In the genomic region with DNA sequence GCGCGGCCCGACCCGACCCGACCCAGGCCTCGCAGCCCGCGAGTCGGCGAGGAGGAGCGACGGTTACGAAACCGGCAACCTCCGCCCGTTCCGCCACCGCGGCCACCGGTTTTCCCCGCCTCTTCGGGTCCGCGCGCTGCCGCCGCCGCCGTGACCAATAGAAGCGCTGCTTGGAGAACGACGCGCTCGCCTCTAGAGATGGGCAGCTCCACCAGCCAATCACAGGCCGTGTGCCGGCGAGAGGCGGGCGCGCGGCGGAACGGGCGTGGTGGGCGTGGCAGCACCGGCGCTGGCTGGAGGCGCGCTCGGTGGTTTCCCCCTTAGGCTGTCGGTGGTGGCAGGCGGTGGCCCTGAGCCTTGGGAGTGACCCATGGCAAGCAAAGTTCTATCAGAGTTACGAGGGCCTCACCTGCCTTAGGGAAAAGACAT, we compare ENCODE assay signal across 8 mouse cellular contexts. TPM values are rescaled to one million over a fixed set of nuclear protein-coding genes. Genes with fewer than 3 reads are reported as not detected.
DNase-seq lines count a peak whose midpoint lies in the region; ATAC-seq and TF ChIP-seq lines count a peak whose summit lies in the region.

A gene (minus strand): TSS at position 138 of the 429 bp plus-strand sequence.

- peak within 1 kb of the TSS; percentile 90 for H3K27ac ChIP-seq in forebrain, embryonic 14.5 days (ENCODE audit: low read depth, low read length)
- H3K27ac ChIP-seq in liver, embryonic 16.5 days (ENCODE audit: low read length): peak within 1 kb of the TSS; percentile 94
- peak within 1 kb of the TSS; percentile 84 for H3K27ac ChIP-seq in neural tube, embryonic 12.5 days
- peak within 1 kb of the TSS; percentile 94 for H3K27ac ChIP-seq in stomach, postnatal 0 days (replicated peaks)

- TF ChIP-seq CTCF in stomach, postnatal 0 days (IDR thresholded peaks at IDR 0.05; ENCODE audit: low read depth): no peak

- ATAC-seq in cerebellum, adult (ENCODE audit: insufficient number of reproducible peaks, low FRiP score, low TSS enrichment): peak; percentile 98
- ATAC-seq in forebrain, embryonic 14.5 days: peak; percentile 99
- peak; percentile 98 for ATAC-seq in liver, embryonic 16.5 days (ENCODE audit: low read depth)
- peak; percentile 100 for ATAC-seq in neural tube, embryonic 12.5 days (ENCODE audit: low FRiP score, low read depth)
- ATAC-seq in stomach, postnatal 0 days (ENCODE audit: low FRiP score, low TSS enrichment): peak; percentile 98

- under 1% methylated on average over 40 of the region's 53 CpGs for WGBS in forebrain, embryonic 14.5 days
- 1% methylated on average over 53 of the region's 53 CpGs for WGBS in large intestine, adult 2 months
- 0% methylated on average over 49 of the region's 53 CpGs for WGBS in liver, embryonic 16.5 days (ENCODE audit: insufficient replicate concordance)
- under 1% methylated on average over 53 of the region's 53 CpGs for WGBS in neural tube, embryonic 12.5 days
- WGBS in stomach, postnatal 0 days: under 1% methylated on average over 40 of the region's 53 CpGs

- H3K4me3 ChIP-seq in forebrain, embryonic 14.5 days (ENCODE audit: low read depth, low read length): peak within 1 kb of the TSS; percentile 90
- peak within 1 kb of the TSS; percentile 97 for H3K4me3 ChIP-seq in liver, embryonic 16.5 days (ENCODE audit: low read depth, low read length)
- peak within 1 kb of the TSS; percentile 97 for H3K4me3 ChIP-seq in neural tube, embryonic 12.5 days
- H3K4me3 ChIP-seq in stomach, postnatal 0 days (ENCODE audit: low read depth, low read length): peak within 1 kb of the TSS; percentile 91

- H3K27me3 ChIP-seq in forebrain, embryonic 14.5 days (replicated peaks; ENCODE audit: control insufficient read depth, insufficient read depth, low read length): no peaks in the 10 kb centered on the region
- no peaks in the 10 kb centered on the region for H3K27me3 ChIP-seq in liver, embryonic 16.5 days (ENCODE audit: control insufficient read depth, insufficient read depth, low read depth, low read length)
- H3K27me3 ChIP-seq in neural tube, embryonic 12.5 days (replicated peaks): no peaks in the 10 kb centered on the region
- H3K27me3 ChIP-seq in stomach, postnatal 0 days (ENCODE audit: control insufficient read depth, insufficient read depth, low read length): no peaks in the 10 kb centered on the region

- H3K9ac ChIP-seq in forebrain, embryonic 14.5 days (ENCODE audit: low read length): peak within 1 kb of the TSS; percentile 92
- H3K9ac ChIP-seq in liver, embryonic 16.5 days (ENCODE audit: low read depth, low read length): peak within 1 kb of the TSS; percentile 99
- peak within 1 kb of the TSS; percentile 92 for H3K9ac ChIP-seq in neural tube, embryonic 12.5 days
- H3K9ac ChIP-seq in stomach, postnatal 0 days (ENCODE audit: low read length): peak within 1 kb of the TSS; percentile 90

- intact Hi-C loops in heart, postnatal 10 days (cut with DNase I): loop anchor here (2.0 kb wide), 1 partner anchor 62 kb away; a partner anchor contains a TSS

- H3K9me3 ChIP-seq in forebrain, embryonic 14.5 days (replicated peaks; ENCODE audit: control insufficient read depth, low read length): no peaks in the 10 kb centered on the region
- H3K9me3 ChIP-seq in liver, embryonic 16.5 days (replicated peaks; ENCODE audit: control insufficient read depth, low read length): no peaks in the 10 kb centered on the region
- H3K9me3 ChIP-seq in neural tube, embryonic 12.5 days: no peaks in the 10 kb centered on the region
- H3K9me3 ChIP-seq in stomach, postnatal 0 days (ENCODE audit: control insufficient read depth, low read length): no peaks in the 10 kb centered on the region

- no peaks in the 10 kb centered on the region for H3K36me3 ChIP-seq in forebrain, embryonic 14.5 days (ENCODE audit: control insufficient read depth, insufficient read depth, low read length)
- H3K36me3 ChIP-seq in liver, embryonic 16.5 days (ENCODE audit: control insufficient read depth, insufficient read depth): no peaks in the 10 kb centered on the region
- H3K36me3 ChIP-seq in neural tube, embryonic 12.5 days: no peaks in the 10 kb centered on the region
- H3K36me3 ChIP-seq in stomach, postnatal 0 days (ENCODE audit: control insufficient read depth, insufficient read depth, low read length): no peaks in the 10 kb centered on the region

- DNase-seq in ES-CJ7 (ENCODE audit: low read depth, low spot score): peak; percentile 89
- DNase-seq in forebrain, embryonic 14.5 days (ENCODE audit: low spot score): peak; percentile 95
- DNase-seq in heart, postnatal 10 days: peak; percentile 98 to 99
- DNase-seq in large intestine, adult 2 months (ENCODE audit: low read depth, low spot score): peak; percentile 67
- DNase-seq in stomach, postnatal 0 days (ENCODE audit: low spot score): peak; percentile 97

- peaks cover 17% of the 10 kb centered on the region for H3K4me1 ChIP-seq in forebrain, embryonic 14.5 days (ENCODE audit: control insufficient read depth, insufficient read depth, low read length)
- peaks cover 25% of the 10 kb centered on the region for H3K4me1 ChIP-seq in liver, embryonic 16.5 days (ENCODE audit: control insufficient read depth, low read depth, low read length)
- H3K4me1 ChIP-seq in neural tube, embryonic 12.5 days: peaks cover 16% of the 10 kb centered on the region
- 0 out of 2 replicates have a peak, but pooled peaks cover 3% of the 10 kb centered on the region for H3K4me1 ChIP-seq in stomach, postnatal 0 days (replicated peaks; ENCODE audit: control insufficient read depth, insufficient read depth)

- TF ChIP-seq EP300 in stomach, postnatal 0 days (optimal IDR thresholded peaks at IDR 0.05): no peak

- peak within 1 kb of the TSS; percentile 85 for H3K4me2 ChIP-seq in forebrain, embryonic 14.5 days (ENCODE audit: low read length)
- peak within 1 kb of the TSS; percentile 97 for H3K4me2 ChIP-seq in liver, embryonic 16.5 days (ENCODE audit: low read depth, low read length)
- H3K4me2 ChIP-seq in neural tube, embryonic 12.5 days (replicated peaks): peak within 1 kb of the TSS; percentile 80
- peak within 1 kb of the TSS; percentile 78 for H3K4me2 ChIP-seq in stomach, postnatal 0 days (replicated peaks; ENCODE audit: low read depth)

RNA-seq across cellular contexts. Expression of the gene that starts here (rescaled TPM):
- polyA plus RNA-seq in forebrain, embryonic 14.5 days (2014; fragmentation: Nextera tagmentation; extraction: Ambion mirVana): 42.5 and 43.5 TPM in 2 replicates
- total RNA-seq in heart, postnatal 10 days (2021): 10 to 100 TPM; 19.5 to 24.1 TPM
- 9.2 and 14.2 TPM in 2 replicates for polyA plus RNA-seq in large intestine, adult 2 months (2012; rRNA removed)
- 21.4 and 22.4 TPM in 2 replicates for polyA plus RNA-seq in liver, embryonic 16.5 days (2015; fragmentation: Nextera tagmentation; extraction: Ambion mirVana)
- 48.4 and 50.9 TPM in 2 replicates for polyA plus RNA-seq in neural tube, embryonic 12.5 days (2016; fragmentation: Nextera tagmentation; extraction: Ambion mirVana)
- 27.9 and 29.7 TPM in 2 replicates for polyA plus RNA-seq in stomach, postnatal 0 days (2015; fragmentation: Nextera tagmentation; extraction: Ambion mirVana)

Comparison
In these comparisons a context has a peak if more than half of its experiments do, and no peak if none do; other contexts are left out.
1. Peak in every context shown above with its lines: DNase-seq, ATAC-seq, H3K4me3 ChIP-seq and H3K27ac ChIP-seq.